Mouse (Mus musculus) thymus, postnatal 36 days (tissue): Measurements from ENCODE around the gene Nav2.

Experiments
- DNase-seq, 2 experiments: peaks; one replicate each; pipeline ENCODE4 v3.0.0; 2022; ENCODE audit warnings: mixed read lengths in 2 of 2

The Nav2 gene

DNA sequence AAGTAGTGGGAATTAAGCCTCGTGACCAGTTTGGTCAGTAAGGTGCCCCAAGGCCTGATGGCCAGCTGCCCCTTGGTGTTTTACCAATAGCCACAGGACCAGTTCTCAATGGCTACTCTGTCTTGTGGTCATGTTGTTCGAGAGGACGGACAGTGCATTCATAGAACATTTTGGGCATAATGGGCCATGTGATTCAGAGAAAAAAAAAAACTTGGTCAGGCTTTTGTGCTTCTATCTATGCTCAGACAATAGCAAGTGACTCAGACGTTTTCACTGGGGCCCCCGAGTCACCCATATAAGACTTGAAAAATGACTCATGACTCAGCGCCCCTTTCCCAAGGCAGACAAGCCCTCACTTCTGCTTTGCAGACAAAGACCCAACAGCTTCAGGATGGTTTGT is 344.4 kb downstream of the Nav2 start:
- DNase-seq: no peak

DNA sequence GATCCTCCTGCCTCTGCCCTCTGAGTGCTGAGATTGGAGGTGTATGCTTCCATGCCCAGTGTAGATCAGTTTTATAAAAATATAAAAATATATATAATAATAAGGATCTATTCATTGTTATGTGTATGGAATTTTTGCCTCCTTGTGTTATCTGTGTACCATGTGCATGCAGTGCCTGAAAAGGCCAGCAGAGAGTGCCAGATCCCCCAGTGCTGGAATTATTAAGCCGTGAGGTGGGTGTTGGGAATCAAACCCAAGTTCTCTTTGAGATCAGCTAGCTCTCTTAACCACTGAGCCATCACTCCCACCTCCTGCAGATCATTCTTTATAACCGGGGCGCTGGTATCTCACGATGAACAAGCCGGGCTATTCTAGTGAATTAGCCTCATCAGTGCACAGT is 346.5 kb downstream of the Nav2 start:
- DNase-seq: no peak

DNA sequence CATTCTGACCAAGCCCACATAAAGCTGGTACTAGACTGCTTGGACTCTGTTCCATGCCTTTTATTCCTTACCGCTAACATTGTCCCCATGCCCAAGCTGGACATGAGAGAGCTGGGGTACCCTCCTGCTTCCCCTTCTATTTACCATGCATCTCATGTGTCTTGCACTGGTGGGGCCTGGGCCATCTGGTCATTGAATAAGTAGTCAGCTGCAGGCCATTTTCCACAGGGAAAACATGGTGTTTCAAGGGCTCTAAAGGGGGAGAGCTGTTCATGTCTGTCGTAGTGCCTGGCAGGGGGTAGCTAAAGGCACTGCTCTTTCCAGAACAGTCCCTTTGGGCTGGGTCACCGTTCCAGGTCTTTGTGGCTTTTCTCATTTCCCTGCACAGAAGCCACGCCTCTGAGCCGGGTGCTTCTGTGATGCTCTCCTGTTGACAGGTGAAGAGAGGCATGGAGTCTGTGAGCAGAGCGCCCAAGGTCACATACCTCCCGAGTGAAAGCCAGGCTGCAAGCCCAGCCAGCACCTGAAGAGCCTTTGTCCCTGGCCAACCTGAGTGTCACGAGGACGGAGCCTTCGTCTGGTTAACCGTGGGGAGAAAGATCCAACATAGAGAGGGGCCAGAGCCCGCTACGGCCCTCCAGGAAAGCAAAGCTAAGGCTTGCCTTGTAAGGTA is 348.9 kb downstream of the Nav2 start:
- no peak for DNase-seq

DNA sequence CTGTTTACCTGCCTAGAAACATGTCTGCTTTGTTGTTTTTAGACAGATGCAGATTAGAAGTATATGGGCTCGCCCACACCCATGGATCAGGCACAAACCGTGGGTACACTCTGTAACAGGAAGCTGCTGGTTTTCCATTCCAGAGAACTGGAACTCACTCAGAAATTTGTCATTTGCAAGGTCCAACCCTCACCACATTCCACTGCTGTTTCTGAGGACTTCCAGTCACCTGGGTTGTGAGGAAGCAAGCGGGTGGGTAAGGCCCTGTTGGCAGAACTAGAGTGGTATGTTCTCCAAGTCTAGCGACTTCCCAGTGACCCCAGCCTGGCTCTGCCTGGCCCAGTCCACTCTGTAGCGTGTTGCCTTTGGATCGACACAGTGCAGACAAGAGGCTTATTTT is 349.6 kb downstream of the Nav2 start:
- no peak for DNase-seq

DNA sequence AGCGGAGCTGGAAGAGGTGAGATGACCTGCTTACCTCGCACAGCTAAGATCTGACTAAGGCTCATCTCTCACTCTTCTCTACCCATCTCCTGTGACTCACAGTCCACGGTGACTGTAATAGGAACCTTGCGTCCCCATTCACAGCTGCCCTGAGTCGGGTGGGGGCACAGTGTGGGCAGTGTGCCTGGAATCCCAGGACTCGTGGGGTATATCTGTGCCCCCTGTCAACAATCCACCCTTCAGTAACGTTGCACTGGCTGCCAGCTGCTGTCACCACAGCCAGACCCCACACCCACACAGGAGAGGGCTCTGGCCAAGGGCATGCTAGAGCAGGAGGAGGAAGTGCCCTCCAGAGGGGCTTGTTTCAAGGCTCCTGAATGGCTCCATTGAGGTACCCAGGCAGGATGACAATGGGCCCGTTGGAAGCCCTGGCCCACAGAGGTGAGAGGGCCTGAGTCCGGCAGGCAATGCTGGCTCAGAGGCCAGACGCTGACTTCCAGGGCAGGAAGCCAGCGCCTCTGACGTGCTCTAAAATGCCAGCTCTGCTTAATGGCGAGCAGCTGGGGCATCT is 353.5 kb downstream of the Nav2 start:
- DNase-seq: no peak

DNA sequence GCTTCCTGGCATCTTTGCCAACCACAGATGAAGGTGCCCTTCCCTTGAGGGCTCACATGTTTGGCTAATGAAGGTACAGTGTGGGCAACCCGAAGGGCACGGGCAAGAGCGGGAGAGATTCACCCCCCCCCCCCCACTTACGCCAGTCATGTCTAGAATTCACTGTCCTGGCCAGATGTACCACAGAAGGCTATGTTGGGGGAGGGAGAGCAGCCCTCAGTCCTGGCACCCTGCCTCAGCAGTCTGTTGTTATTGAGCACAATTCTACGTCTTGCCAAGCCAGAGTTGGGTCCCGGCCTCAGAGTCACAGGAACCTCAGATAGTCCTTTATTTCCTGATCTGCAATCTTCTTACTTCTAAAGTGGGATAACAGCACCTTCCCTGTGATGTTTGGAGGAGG is 357.9 kb downstream of the Nav2 start:
- no peak for DNase-seq

DNA sequence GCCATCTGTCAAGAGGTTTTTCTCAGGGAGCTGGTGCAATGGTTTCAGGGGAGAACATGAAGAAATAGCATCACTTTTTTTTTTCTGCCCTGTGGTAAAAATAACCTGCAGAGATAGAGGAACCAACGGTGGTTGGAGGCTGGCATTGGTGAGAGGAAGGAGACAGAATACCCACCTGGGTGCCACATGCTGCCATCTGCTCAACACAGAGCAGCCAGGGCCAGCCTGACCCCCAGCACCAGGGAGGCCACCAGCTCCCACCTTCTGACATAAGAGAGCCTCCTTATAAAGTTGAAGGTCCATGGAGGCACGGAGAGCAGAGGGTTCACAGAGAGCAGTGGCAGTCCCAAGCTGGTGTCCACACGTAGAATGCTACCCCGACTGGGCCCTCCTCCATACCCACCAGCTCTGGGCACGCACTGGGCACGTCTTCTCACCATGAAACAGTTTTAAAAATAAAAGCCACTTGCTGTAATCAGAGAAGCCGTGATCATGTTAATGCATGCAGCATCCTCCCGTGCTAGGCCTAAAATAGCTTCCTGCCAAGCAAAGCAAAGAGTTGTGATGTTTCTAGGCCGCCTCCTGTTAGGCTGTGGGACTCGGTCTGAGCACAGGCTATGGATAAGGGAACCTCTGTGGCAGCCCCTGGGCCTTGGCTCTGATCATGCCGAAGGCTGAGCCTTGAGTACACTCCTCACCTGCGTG is 359.3 kb downstream of the Nav2 start:
- DNase-seq: no peak

DNA sequence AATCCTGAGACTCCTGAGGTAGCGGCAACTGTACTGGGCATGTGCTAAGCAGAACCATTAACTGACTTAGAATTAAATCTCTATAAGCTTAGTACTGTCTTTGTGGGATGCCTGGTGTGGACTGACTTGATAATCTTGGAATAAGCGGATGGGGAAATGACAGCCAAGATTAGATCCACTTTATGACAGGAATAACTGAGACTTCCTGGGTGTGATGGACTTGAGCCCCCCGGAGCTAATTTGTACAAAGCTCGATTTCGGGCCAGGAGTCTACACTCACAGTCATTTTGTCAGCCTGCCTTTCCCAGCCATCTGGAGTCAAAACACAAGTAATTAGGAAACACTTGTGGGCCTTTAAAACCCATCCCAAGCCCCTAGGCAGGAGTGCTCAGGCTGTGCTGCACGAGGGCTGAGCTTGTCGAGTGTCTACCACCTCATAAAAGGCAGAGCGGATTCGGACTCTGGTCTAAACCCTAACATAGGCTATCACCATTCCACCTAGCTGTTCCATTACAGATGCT is 359.9 kb downstream of the Nav2 start:
- no peak for DNase-seq

DNA sequence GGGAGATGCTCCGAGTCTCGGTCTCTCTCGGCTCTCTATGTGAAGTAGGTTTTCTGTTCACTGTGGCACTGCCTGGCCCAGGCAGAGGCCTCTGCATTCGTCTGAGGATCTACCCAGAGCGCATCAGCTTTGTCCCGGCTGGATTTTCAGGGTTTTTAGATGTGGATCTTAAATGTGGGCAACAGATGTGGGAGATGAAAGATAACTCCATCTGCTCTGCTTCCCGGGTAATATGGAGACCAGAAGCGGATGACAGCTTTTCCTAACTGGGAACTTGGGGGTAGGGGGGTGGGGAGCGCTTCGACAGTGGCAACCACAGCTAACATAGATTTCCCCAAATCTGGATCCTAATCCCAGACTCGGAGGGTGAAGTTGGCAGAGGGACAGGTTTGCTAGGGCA is 362.3 kb downstream of the Nav2 start:
- no peak for DNase-seq

DNA sequence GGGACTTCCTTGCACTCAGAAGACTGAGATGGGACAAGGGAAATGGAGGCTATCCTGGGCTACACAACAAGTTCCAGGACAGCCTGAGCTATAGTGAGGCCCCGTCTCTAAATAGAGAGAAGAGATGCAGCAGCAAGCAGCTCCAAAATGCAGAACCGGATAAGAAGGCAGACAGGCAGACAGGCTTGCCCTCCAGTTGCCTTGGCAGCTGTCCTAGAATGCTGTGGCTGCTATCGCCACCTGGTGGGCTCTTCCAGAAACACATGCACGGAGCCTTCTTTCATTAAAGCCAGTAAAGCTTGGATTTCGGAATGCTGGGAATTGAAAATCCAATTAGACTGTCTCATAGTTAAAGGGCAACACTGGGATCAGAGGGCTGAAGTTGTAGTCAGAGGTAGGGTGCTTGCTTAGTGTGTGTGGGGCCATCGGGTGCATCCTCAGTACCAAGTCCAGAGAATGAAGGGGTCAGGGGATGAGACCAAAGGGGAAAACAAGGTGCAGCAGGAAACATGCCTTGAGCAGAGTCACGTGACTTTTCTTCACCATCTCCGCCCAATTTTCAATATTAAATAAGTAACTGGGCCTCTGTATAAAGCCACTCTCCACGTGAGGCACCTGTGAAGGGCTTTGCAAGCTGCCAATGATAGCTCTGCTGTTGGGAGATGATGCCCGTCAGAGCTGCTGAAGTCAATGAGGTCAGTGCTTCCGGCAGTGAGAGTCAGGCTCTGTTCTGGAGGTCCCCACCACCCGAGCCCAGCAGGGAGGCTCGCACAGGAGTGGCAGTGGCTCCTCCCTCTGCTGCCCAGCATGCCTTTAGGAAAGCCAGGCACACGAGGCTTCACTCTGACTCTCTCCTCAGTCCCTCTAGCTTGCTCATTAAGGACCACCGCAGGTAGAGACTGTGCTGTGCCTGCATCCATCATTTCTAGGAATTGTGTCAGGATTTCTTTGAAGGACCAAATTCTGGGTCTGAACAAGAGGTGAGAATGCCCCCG is 364.2 kb downstream of the Nav2 start:
- DNase-seq: peak; percentile 35 to 36

DNA sequence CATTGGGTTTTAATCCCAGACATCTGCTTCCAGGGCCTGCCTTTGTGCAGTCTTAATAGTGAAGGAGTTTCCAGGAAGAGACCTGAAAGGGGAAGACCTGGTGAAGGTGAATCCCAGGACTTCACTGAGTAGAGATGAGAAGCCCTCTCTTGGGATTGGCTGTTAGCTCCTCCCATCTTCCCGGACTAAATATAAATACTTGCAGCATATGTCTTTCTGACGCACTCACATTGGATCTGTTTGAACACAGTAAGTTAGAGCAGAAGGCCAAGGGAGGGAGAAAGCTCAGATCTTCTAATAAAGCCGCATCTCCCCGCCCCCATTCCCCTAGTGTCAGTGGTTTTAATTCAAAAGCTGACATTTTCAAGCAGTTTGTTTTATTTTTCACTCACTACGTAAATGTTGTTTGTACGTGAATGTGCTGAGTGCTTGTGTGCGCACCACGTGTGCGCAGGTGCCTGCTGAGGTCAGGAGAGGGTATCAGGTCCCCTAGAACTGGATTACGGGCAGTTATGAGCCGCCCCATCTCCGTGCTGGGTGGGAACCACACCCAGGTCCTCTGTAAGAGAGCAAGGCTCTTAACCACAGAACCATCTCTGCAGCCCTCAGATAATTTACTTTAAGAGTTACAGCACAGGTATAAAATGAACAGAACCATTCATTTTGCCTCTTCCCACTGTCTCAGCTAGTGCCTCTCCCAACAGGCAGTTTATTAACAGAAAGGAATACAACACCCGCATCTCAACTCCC is 365.6 kb downstream of the Nav2 start:
- DNase-seq: no peak

DNA sequence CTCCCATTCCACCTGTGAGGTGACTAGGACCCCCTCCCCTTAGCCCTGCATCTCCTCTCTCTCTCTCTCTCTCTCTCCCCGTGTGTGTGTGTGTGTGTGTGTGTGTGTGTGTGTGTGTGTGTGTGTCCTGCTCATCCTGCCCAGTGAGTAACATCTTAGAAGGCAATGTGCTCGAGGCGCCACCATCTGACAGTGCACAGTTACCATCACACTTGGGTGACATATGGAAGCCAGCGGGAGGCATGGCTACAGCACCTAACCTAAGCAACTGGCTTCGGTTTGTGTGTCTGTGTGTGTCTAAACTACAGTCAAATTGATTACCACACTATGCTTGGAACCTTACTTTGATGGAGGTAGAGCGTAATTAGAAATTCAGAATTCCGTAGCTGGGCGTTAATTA is 366.2 kb downstream of the Nav2 start:
- no peak for DNase-seq

DNA sequence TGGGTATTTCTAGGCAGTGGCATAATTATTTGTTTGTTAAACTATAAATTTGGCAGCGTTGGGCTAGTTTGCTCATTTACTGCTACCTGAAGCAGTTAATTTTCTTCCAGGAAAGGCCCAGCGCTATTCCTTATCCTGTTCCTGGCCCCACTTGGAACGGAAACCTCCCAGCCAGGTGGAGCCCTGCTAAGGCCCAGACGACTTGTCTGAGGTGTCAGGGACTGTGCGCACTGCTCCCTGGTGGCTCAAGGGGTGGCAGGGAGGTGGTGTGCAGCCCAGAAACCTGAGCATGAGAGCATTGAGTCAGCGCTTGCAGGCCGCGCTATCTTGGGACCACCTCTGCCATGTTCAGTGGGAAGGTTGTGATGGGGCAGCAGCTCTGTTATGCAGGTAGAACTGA is 367.6 kb downstream of the Nav2 start:
- DNase-seq: no peak

DNA sequence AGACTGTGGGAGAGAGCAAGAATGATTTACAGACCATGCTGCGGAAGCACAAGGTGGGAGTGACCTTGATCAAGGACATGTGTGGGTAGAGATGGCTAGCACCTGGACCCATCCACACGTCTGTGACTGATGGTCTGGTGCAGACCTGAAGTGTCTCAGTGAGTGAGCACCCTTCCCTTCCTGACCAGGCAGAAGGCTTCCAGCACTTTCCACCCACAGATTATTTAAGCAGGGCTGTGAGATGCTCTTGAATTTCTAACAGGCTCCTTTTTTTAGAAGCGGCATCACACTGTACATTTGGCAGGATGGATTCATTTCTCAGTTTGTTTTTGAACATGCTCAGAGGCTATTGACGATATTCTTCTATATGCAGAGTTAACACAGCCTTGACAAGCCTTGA is 369.2 kb downstream of the Nav2 start:
- no peak for DNase-seq

DNA sequence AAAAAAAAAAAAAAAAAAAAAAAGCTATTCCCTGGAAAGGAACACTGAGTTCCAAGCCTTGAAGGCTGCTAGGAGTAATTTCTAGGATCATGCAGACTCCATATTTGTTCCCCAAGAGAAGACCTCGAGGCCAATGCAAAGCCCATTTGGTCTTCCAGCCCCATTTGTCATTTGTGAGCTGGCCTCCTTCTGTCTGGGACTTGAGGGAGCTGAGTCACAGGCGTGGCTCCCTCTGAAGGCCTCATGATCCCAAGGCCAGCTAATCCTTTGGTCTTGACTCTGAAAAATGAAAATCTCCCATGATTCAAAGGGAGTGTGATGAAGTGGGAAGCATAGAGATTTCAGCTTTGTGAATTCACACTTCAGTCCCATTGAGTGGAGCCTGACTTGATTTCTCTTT is 370.0 kb downstream of the Nav2 start:
- no peak for DNase-seq

DNA sequence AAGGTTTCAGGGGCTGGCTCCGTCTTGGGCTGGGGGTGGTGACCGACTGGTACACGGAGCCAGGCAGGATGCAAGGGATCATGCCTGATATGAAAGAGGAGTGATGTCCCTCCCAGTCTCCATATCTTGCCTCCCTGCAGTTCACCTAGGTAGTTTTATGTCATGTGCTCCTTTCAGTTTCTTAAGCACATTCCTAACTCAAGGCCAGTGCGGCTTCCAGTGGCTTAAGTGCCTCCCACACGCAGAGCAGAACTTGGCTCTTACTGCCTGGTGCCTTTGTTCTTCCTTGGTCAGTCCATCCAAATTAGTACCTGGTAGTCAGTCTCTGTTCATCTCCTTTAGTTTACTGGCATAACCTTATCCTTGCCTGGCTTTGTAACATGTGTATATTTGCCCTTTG is 371.9 kb downstream of the Nav2 start:
- no peak for DNase-seq

DNA sequence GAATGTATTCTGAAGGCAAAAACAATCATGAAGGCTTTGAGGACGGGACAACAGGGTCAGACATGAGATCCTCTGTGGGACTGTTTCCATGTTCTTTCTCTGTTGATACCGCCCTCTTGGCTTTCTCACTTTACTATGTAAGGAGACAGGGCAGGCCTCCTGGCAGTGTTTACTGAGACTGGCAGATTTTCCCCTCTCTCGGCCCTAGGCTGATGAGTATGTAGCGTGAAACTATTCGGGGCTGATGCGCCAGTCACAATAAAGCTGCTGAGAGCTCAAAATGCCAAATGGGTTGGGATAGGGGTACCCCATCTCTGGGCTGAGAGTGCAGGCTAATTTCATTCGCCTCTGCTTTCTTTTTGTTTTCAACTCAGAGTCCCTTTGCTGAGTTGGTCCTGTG is 373.9 kb downstream of the Nav2 start:
- no peak for DNase-seq

DNA sequence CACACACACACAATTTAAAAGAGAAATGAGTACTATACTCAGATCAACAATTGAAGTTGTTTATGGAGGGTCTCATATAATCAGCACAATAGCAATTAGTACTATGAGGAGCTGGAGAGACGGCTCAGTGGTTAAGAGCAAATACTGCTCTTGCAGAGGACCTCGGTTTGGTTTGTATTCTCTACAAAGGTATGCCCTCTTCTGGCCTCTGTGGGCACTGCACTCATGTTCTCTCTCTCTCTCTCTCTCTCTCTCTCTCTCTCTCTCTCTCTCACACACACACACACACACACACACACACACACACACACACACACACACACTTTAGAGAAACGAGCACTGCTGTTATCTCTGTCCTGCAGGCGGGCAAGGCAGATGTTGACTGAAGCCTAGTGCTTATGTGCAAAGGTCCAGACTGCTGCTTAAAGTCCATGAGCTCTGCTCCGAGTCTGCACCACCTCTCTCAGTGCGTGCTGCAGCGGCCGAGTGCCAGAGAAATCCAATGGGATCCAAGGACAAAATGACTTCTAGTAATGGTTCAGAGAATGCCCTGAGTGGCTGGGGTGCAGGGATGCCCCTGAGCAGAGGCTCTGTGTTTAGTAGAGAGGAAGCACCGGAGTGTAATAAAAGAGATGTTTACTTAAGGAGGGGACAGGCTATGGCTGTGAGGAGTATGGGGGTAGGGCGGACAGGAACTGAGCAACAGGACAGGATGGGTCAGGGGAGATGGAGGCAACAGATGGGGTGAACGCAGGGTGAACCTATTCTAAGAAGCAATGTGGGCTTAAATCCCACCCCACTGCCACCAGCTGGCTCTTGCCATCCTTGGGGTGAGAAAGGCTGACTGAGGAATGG is 375.2 kb downstream of the Nav2 start:
- no peak for DNase-seq

DNA sequence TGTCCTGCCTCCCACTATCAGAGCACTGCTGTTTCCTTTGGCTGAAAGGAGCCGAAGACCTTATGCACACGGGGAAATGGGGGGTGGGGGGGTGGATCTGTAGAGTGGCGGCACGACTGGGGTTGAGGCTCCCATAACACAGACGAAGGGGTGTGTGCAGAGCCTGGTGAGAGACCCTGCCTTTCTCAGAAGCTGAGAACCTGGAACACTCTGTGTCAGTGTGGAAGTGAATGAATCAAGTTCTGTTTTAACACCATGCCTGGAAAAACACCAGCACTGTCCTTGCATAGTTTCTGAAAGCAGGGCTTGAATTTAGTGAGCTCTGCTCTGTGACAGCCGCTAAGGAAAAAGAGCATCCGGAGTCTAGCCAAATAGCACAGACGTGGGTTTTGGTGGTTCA is 379.7 kb downstream of the Nav2 start:
- DNase-seq: no peak

DNA sequence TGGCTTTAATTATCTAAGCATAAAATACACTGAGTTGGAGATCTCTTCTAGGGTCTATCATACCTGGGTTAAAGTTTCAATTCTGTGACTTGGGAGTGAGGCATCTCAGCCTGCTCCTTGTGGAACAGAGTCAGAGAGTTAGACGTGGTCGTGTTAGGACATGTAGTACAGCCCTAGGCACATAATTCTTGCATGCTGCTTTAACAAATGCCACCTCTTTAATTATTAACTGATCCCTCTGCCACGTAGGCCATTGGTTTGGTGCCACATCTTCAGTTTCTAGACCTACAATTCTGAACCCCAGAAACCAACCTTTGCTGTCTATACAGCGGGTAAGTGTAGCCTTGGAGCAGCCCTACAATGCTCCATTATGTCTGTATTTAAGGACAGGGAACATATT is 381.8 kb downstream of the Nav2 start:
- no peak for DNase-seq

DNA sequence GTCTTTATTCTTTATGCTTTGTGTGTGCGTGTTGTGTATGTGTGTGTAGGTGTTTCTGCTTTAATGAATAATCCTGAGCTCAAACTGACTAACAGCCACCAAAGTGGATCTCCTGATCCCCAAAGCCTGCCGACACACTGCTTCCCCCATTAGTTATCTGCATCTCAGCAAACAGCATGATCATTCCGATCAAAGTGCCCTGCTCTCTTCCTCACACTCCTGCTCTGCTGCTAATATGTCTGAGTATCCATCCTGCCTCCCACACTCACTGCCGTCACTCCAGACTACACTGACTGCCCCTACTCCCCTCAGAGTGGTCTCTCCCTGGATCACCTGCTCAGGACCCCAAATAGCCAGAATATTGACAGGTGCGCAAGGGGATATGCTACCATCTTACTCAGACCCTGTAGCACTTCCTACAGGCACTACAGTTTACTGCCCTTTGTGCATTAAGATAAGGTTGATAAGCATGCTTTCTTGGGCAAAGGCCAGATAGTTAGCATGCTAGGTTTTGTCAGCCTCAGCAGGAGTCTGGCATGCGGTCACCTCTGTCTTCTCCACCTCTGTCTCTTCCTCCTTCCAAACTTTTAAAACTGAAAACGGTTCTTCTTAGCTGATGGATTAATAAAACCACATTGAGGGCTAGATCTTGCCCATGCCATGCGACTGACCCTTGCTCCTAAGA is 382.8 kb downstream of the Nav2 start:
- DNase-seq: no peak
